Mouse (Mus musculus) gastrocnemius, adult 2 months (tissue): ENCODE results near the gene Cfap97d2. TPM values are rescaled to one million over a fixed set of nuclear protein-coding genes. Genes with fewer than 3 reads are reported as not detected.

Source experiments
- DNase-seq: peaks from one replicate; pipeline ENCODE4 v3.0.0; 2022
- H3K27ac ChIP-seq: fragments of 200-600 bp; 2 replicates; pipeline ENCODE4 v1.8.1; 2022; ENCODE audit warnings: mild to moderate bottlenecking
- H3K4me3 ChIP-seq: fragments of 200-600 bp; 2 replicates; pipeline ENCODE4 v1.8.1; 2022; ENCODE audit warnings: mild to moderate bottlenecking, moderate library complexity
- CTCF ChIP-seq: fragments of 200-600 bp; IDR thresholded peaks from 2 replicates; pipeline ENCODE4 v1.8.1; 2022; ENCODE audit warnings: antibody characterized with exemption, mild to moderate bottlenecking, moderate library complexity
- intact Hi-C: fragments of 180-260 bp; cut with DNase I; formaldehyde crosslinking; loops from one replicate; pipeline ENCODE4 v1.15.1; 2025
- total RNA-seq, 2 experiments: library from RNA; stranded (reverse); gene quantifications; 2 replicates each; pipeline ENCODE4 v1.2.3; 2021

Gene Cfap97d2
- total RNA-seq, 2 experiments from 2014 or later = not detected

GRCm38 (mm10) chr8:13769206-13769605 is 63.5 kb downstream of the Cfap97d2 start:
- no peak overlapping the region for H3K4me3 ChIP-seq
- intact Hi-C loops = no loop called here
- no peak overlapping the region for H3K27ac ChIP-seq
- no peak for DNase-seq
- no peak for TF ChIP-seq CTCF

DNA sequence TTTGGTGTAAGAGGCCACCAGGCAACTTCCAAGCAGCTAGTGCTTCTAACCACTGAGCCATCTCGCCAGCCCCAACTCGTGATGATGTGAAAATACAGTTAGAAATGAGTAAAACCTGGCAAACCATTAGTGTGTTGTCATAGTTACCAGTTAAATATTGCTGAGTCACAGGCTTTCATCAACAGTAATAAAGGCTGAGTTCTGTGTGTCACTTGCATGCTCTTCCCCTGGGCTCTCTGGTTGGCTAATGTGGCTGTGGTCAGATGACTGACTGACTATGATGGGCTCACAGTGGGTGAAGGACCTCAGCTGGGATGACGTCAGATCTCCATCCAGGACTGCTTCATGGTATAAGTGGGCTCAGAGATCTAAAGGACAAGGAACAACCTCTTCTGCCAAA is 74.8 kb downstream of the Cfap97d2 start:
- no peak for TF ChIP-seq CTCF
- no peak for DNase-seq
- H3K4me3 ChIP-seq = no peak overlapping the region
- no peak overlapping the region for H3K27ac ChIP-seq
- intact Hi-C loops = no loop called here

DNA sequence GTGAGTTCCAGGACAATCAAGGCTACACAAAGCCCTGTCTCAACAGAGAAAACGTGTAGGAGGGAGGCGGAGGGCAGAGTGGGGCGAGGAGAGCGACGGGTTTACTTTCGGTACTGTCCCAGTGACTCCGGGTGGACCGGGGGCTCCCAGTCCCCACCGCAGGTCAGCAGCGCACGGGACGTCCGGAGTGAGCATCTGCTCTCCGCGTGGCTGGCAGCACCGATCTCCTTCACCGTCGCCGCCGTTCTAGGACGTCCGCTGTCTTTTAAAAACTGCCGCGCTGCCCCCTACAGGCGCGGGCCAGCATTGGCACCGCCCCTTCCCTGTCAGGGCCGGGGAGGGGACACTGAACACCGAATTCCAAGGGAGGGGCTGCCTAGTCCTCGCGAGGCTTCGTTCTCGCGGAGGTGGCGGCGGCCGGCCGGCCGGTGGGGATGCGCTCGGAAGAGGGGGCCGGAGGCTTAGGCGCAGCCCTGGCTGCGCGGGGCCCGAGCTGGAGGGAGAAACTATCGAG is 79.6 kb downstream of the Cfap97d2 start, which contains the start of gene Upf3a:
Gene Upf3a (plus strand): TSS at position 366 of the 514 bp plus-strand sequence.
- Histone ChIP-seq H3K4me3 (peak within 1 kb of the TSS; percentile 77), H3K27ac (peak within 1 kb of the TSS; percentile 99)
- intact Hi-C loops = loop anchor here (2.0 to 5.0 kb wide), 3 partner anchors 27 to 102 kb away; partner anchors contain the start of gene Champ1
- DNase-seq = peak; percentile 96
- TF ChIP-seq CTCF = peak; percentile 86

GRCm38 (mm10) chr8:13785764-13786299 is 80.1 kb downstream of the Cfap97d2 start:
- peak; percentile 99 for DNase-seq
- peak overlapping the region; percentile 99 for H3K27ac ChIP-seq
- intact Hi-C loops = loop anchor here (2.0 to 5.0 kb wide), 3 partner anchors 27 to 101 kb away; partner anchors contain the start of gene Champ1
- peak overlapping the region; percentile 77 for H3K4me3 ChIP-seq
- peak; percentile 95; the same call in 1 of the 2 replicates for TF ChIP-seq CTCF

DNA sequence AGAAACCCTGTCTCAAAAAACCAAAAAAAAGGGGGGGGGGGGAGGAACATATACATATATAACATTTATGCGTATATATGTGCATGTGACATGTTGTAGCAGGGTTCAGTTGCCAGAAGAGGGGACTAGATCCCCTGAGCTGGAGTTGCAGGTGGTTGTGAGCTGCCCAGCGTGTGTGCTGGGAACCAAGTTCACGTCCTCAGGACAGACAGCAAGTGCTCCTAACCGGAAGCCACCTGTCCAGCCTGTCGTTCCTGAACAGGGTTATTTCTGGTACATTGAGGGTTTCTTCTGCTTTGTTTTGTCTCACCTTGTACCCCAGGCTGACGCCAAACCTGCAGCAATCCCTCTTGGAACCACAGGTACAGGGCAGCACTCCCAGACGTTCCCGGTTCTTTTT is 83.9 kb downstream of the Cfap97d2 start:
- TF ChIP-seq CTCF = no peak
- Histone ChIP-seq H3K4me3 (no peak overlapping the region), H3K27ac (no peak overlapping the region)
- no peak for DNase-seq
- intact Hi-C loops = loop anchor here (5.0 kb wide), 2 partner anchors 78 to 98 kb away; partner anchors contain the start of gene Champ1

Other genes with a start within 250 kb of the Cfap97d2 start
- gene Gas6, start 211.4 kb upstream of the Cfap97d2 start, total RNA-seq = 10 to 100 TPM; 63.4 to 87.3 TPM
- not detected for gene 1700029H14Rik, start 143.4 kb upstream of the Cfap97d2 start, total RNA-seq
- 10 to 100 TPM in 1 of 2 experiments, 1 to 10 TPM in 1; 5.9 to 10.5 TPM for gene Rasa3, start 28.3 kb upstream of the Cfap97d2 start, total RNA-seq
- 10 to 100 TPM; 26.9 to 33.7 TPM for gene Cdc16, start 51.8 kb downstream of the Cfap97d2 start, total RNA-seq
- 10 to 100 TPM in 1 of 2 experiments, 1 to 10 TPM in 1; 8.8 to 10.1 TPM for gene Upf3a, start 79.7 kb downstream of the Cfap97d2 start, total RNA-seq
- not detected for gene AF366264, start 132.5 kb downstream of the Cfap97d2 start, total RNA-seq
- 1 to 10 TPM; 7.3 to 8.9 TPM for gene Champ1, start 163.8 kb downstream of the Cfap97d2 start, total RNA-seq
- 1 to 10 TPM; 4.2 to 7.8 TPM for gene Coprs, start 184.4 kb downstream of the Cfap97d2 start, total RNA-seq